Mouse (Mus musculus) embryonic facial prominence, embryonic 11.5 days (tissue): ENCODE data around the gene Cd300c. TPM values are rescaled to one million over a fixed set of nuclear protein-coding genes. Genes with fewer than 3 reads are reported as not detected.
"Not testable (repeated sequence)": the region's sequence is repeated elsewhere in the genome, so short reads cannot be mapped to it uniquely, and the experiment has no call there.

ENCODE experiments used
- ATAC-seq: fragments of 200-750 bp; cut with Nextera tagmentation; replicated peaks from 2 replicates; pipeline ENCODE4 v1.8.0; 2017; ENCODE audit warnings: low read depth; ENCODE audit not compliant: insufficient number of reproducible peaks, low FRiP score, low TSS enrichment
- DNase-seq: peaks from one replicate; pipeline ENCODE4 v3.0.0-alpha.2; 2015; ENCODE audit warnings: low spot score
- H3K27ac ChIP-seq: fragments of 300-500 bp; sonication (generic); replicated peaks from 2 replicates; pipeline ENCODE4 v1.5.1; 2014; ENCODE audit warnings: mild to moderate bottlenecking, low read depth, low read length, control low read depth
- H3K27me3 ChIP-seq: fragments of 300-500 bp; sonication (generic); 2 replicates; pipeline ENCODE4 v1.6.1; 2014; ENCODE audit warnings: mild to moderate bottlenecking, low read length, moderate library complexity, mixed read lengths; ENCODE audit not compliant: control insufficient read depth, insufficient read depth
- H3K36me3 ChIP-seq: fragments of 300-500 bp; sonication (generic); replicated peaks from 2 replicates; pipeline ENCODE4 v1.6.1; 2014; ENCODE audit warnings: low read depth, mild to moderate bottlenecking, low read length, moderate library complexity, mixed read lengths; ENCODE audit not compliant: control insufficient read depth, insufficient read depth
- H3K4me1 ChIP-seq: fragments of 300-500 bp; sonication (generic); 2 replicates; pipeline ENCODE4 v1.6.1; 2014; ENCODE audit warnings: low read length, mixed read lengths; ENCODE audit not compliant: control insufficient read depth, insufficient read depth
- H3K4me2 ChIP-seq: fragments of 300-500 bp; sonication (generic); 2 replicates; pipeline ENCODE4 v1.6.1; 2014; ENCODE audit warnings: low read depth, mild to moderate bottlenecking, control low read depth, low read length, moderate library complexity
- H3K4me3 ChIP-seq: fragments of 300-500 bp; sonication (generic); 2 replicates; pipeline ENCODE4 v1.5.1; 2014; ENCODE audit warnings: low read depth, low read length, control low read depth
- H3K9ac ChIP-seq: fragments of 300-500 bp; sonication (generic); replicated peaks from 2 replicates; pipeline ENCODE4 v1.6.1; 2014; ENCODE audit warnings: mild to moderate bottlenecking, control low read depth, low read length
- H3K9me3 ChIP-seq: fragments of 300-500 bp; sonication (generic); replicated peaks from 2 replicates; pipeline ENCODE4 v1.6.1; 2016; ENCODE audit warnings: mild to moderate bottlenecking, low read length, inconsistent platforms, mixed read lengths; ENCODE audit not compliant: control insufficient read depth
- WGBS: fragments of 180-500 bp; shearing (Covaris S2); extraction: QIAGEN DNeasy Blood & Tissue Kit; methylation state at CpG from one replicate; pipeline ENCODE4 v1.1.7; 2014; 5-methylcytosine and 5-hydroxymethylcytosine counted together
- polyA plus RNA-seq: library from polyadenylated mRNA; unstranded; fragments of >200 nt; fragmentation: Nextera tagmentation; extraction: Ambion mirVana; gene quantifications from 2 replicates; pipeline ENCODE4 v1.2.1, GENCODE M21; 2014

Cd300c gene
- polyA plus RNA-seq, result not detected in 2 replicates

DNA sequence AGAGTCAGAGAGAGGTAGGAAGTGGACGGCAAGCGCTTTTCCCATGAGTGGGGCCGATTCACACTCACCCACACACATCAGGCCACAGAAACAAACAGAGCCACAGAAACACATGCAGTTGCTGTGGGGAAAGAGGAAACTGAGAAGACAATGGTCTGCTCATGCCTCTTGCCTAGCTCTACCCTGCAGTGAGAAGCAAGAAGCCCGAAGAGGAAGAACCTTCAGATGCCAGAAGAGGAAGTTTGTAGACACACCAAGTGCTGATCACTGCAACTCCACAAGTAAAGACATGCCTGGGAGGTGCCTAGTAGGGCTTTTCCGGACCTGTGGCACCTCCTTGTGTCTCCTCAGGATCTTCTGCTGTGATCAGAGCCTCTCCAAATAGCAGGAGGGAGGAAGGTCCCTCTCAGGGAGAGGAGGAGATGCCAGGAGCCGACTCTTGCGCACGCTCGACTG, at the start of gene Cd300c:
TSS of gene Cd300c (minus strand) at position 406 of the 456 bp plus-strand sequence.
- no peaks in the 10 kb centered on the region for H3K36me3 ChIP-seq
- H3K9me3 ChIP-seq, result no peaks in the 10 kb centered on the region
- ATAC-seq, result no peak
- H3K4me3 ChIP-seq, result no peak within 1 kb of the TSS
- DNase-seq, result no peak
- H3K4me1 ChIP-seq, result no peaks in the 10 kb centered on the region
- WGBS, result 86% methylated on average over 9 of the region's 9 CpGs
- no peaks in the 10 kb centered on the region for H3K27me3 ChIP-seq
- no peak within 1 kb of the TSS for H3K9ac ChIP-seq
- H3K27ac ChIP-seq, result no peak within 1 kb of the TSS
- H3K4me2 ChIP-seq, result no peak within 1 kb of the TSS

DNA sequence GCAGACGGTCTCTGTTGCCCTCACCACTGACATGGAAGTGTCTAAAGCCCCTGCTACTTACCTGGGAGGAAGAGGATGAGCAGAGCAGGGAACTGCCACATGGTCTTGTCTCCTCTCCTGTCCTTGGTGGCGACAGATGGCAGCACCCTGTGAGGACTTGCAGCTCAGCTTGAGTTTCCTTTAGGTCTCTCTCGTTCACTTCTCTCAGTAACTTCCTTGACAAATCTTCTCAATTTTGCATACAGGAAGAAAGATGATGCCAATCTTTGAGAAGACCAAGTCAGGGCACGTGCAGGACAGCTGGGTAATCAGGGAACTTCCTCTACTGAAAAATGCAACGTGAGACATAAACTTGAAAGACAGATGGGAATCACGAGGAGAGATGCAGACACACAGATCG, 47.1 kb upstream of the Cd300c start, which contains the start of gene Cd300ld2:
TSS of gene Cd300ld2 (minus strand) at position 101 of the 400 bp plus-strand sequence.
- ATAC-seq, H3K9ac ChIP-seq, H3K27ac ChIP-seq, H3K9me3 ChIP-seq, H3K4me2 ChIP-seq, H3K4me1 ChIP-seq, H3K27me3 ChIP-seq, H3K36me3 ChIP-seq, H3K4me3 ChIP-seq, DNase-seq: not testable (repeated sequence)
- WGBS, result no CpG with 5 or more reads among the region's 7 CpGs

DNA sequence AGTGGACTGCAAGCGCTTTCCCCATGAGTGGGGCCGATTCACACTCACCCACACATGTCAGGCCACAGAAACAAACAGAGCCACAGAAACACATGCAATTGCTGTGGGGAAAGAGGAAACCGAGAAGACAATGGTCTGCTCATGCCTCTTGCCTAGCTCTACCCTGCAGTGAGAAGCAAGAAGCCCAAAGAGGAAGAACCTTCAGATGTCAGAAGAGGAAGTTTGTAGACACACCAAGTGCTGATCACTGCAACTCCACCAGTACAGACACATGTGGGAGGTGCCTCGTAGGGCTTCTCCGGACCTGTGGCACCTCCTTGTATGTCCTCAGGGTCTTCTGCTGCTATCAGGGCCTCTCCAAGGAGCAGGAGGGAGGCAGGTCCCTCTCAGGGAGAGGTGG, 35.1 kb upstream of the Cd300c start:
- no peaks in the 10 kb centered on the region for H3K36me3 ChIP-seq
- no peak overlapping the region for H3K4me3 ChIP-seq
- no peaks in the 10 kb centered on the region for H3K4me1 ChIP-seq
- ATAC-seq (no peak), DNase-seq (no peak)
- no peak overlapping the region for H3K27ac ChIP-seq
- no peaks in the 10 kb centered on the region for H3K9me3 ChIP-seq
- WGBS, result 80% methylated on average over 5 of the region's 5 CpGs
- H3K4me2 ChIP-seq, result no peak overlapping the region
- no peaks in the 10 kb centered on the region for H3K27me3 ChIP-seq
- H3K9ac ChIP-seq, result no peak overlapping the region

DNA sequence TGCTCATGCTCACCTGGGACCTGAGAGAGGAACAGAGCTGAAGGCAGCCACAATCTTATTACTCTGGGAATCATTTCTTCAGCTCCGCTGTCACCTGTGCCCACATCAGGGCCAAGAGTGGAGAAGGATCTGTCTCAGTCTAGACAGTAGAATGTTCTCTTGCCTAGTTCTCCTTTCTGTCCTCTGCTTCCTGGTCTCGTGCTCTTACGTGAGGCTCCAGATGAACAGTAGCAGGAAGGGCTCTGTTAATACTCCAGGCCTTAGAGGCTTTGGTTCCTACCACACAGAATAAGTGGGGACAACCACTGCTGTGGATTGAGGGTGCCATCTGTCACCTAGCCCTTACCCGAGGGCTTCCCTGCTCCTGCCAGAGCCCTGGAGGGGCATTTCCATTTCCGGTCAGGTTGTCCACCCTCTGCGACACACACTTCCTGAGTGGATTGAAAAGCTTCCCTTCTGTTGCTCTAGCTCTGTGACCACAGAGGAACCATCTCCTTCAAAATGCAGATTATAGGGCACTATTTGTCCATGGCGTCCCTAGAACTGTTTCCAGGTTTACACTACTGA, 32.6 kb upstream of the Cd300c start, which contains the start of gene Cd300c2:
TSS of gene Cd300c2 (minus strand) at position 407 of the 567 bp plus-strand sequence.
- Histone ChIP-seq H3K4me3 (no peak within 1 kb of the TSS), H3K4me1 (no peaks in the 10 kb centered on the region), H3K4me2 (no peak within 1 kb of the TSS), H3K9ac (no peak within 1 kb of the TSS), H3K27me3 (no peaks in the 10 kb centered on the region), H3K27ac (no peak within 1 kb of the TSS), H3K9me3 (no peaks in the 10 kb centered on the region), H3K36me3 (no peaks in the 10 kb centered on the region)
- DNase-seq, result no peak
- WGBS, result 87% methylated on average over 7 of the region's 7 CpGs
- no peak for ATAC-seq

DNA sequence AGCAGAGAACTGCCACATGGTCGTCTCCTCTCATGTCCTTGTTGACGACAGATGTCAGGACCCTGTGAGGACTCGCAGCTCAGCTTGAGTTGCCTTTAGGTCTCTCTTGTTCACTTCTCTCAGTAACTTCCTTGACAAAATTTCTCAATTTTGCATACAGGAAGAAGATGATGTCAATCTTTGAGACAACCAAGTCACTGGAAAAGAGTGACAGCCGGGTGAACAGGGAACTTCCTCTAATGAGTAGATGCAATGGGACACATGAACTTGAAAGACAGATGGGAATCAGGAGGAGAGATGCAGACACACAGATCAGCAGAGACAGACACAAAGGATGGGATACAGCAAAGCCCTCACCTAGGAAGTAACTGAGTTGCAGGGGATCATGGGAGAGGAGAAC, 20.8 kb upstream of the Cd300c start, which contains the start of gene Cd300ld:
TSS of gene Cd300ld (minus strand) at position 130 of the 400 bp plus-strand sequence.
- no peak within 1 kb of the TSS for H3K4me2 ChIP-seq
- DNase-seq, result no peak
- WGBS, result 76% methylated on average over 4 of the region's 4 CpGs
- H3K4me1 ChIP-seq, result no peaks in the 10 kb centered on the region
- ATAC-seq, result no peak
- H3K27me3 ChIP-seq, result no peaks in the 10 kb centered on the region
- no peaks in the 10 kb centered on the region for H3K36me3 ChIP-seq
- no peaks in the 10 kb centered on the region for H3K9me3 ChIP-seq
- H3K4me3 ChIP-seq, result no peak within 1 kb of the TSS
- no peak within 1 kb of the TSS for H3K9ac ChIP-seq
- no peak within 1 kb of the TSS for H3K27ac ChIP-seq

DNA sequence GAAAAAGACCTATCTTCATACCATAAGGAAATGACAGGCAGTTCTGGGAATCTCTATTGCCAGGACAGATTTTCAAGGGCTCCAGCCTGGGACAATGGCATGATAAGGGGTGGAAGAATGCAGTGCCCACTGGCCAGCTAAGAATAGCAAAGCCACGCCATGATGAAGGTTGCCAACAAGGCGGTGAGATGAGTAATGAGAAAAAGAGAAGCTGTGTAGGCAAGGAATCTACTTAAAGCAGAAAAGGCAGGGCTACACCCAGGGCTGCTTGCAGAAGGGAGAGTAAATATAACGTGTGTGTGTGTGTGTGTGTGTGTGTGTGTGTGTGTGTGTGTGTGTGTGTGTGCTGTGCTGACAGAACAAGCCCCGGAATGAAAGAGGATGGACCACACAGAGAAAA, 12.9 kb upstream of the Cd300c start:
- Histone ChIP-seq H3K4me3 (no peak overlapping the region), H3K4me2 (no peak overlapping the region), H3K27me3 (no peaks in the 10 kb centered on the region), H3K27ac (no peak overlapping the region), H3K9me3 (no peaks in the 10 kb centered on the region), H3K36me3 (no peaks in the 10 kb centered on the region), H3K4me1 (no peaks in the 10 kb centered on the region), H3K9ac (no peak overlapping the region)
- DNase-seq, result no peak
- 74% methylated on average over 4 of the region's 4 CpGs for WGBS
- no peak for ATAC-seq

DNA sequence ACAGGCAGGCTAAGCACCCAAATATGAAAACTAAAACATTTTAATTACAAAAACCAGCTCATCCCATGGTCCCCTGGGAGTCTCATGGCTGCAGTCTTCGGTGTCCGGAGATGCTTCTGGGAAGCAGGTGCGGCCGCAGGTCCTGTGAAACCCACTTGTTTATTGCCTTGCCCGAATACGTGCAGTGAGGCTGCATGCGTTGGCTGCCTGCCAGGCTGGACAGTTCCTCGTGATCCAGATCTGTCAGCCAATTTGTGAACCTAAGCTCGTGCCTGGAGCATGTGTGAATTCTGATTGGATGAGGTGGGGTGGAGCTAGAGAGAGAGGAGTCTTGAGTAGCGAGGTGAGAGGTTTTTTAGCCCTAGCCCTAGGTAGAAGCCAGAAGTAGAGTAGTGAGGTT, 3.8 kb upstream of the Cd300c start:
- ATAC-seq (no peak), DNase-seq (no peak)
- Histone ChIP-seq H3K9ac (no peak overlapping the region), H3K27ac (no peak overlapping the region), H3K9me3 (no peaks in the 10 kb centered on the region), H3K4me2 (no peak overlapping the region), H3K36me3 (no peaks in the 10 kb centered on the region), H3K27me3 (no peaks in the 10 kb centered on the region), H3K4me1 (no peaks in the 10 kb centered on the region), H3K4me3 (no peak overlapping the region)
- 88% methylated on average over 10 of the region's 10 CpGs for WGBS

DNA sequence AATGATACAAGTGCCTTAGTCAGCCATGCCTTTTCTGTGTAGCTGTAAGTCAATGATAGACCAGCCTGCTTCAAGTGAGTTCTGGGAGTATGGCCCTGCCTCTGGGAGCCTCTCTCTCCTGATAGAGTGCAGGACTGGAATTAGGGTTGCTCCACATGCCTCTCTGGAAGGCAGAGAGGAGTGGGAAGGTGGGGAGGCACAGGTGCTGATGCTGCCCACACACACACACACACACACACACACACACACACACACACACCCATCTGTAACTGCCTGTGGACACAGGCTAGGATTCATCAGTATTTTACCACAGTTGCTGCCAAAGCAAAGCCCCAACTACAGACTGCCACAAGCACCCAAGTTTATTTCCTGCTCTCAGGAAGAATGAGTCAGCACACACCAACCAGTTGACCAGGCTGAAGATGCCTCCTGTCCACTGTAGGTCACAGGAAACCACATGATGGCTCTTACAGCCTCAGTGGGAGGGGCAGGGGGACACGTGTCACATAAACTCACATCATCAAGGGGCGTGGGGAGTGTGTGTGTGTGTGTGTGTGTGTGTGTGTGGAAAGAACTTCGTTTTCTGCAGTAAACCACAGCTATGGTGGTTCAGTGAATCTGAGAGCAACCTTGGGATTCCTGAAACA, 3.7 kb downstream of the Cd300c start:
- H3K9me3 ChIP-seq, result no peaks in the 10 kb centered on the region
- no peak overlapping the region for H3K4me3 ChIP-seq
- no peak for ATAC-seq
- no peaks in the 10 kb centered on the region for H3K27me3 ChIP-seq
- no peak for DNase-seq
- no peak overlapping the region for H3K9ac ChIP-seq
- 56% methylated on average over 3 of the region's 3 CpGs for WGBS
- no peak overlapping the region for H3K27ac ChIP-seq
- no peaks in the 10 kb centered on the region for H3K4me1 ChIP-seq
- H3K4me2 ChIP-seq, result no peak overlapping the region
- no peaks in the 10 kb centered on the region for H3K36me3 ChIP-seq
